In the genomic region with DNA sequence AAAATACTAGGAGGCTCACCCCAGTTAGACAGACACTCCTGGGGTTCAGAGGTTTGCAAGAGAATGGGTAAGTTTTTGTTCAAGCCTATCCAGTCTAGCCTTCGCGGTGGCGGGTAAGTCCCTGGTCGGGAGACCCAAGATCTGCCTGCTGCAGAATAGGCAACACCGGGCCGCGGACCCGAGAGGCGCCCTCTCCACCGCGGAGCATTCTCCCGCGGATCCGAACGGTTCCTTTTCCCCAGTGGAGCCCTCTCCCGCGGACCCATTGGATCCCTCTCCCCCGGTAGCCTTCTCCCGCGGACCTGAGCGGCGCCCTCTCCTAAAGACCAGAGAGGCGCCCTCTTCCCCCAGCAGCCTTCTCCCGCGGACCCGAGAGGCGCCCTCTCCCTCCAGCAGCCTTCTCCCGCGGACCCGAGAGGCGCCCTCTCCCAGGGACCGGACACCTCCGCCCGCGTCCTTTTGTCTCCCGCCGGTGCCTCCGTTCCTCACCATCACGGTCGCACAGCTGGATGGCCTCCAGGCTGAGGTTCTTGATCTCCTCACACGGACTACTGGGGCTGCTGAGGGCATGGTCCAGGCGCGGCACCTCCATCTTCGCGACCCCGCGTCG, we compare ENCODE assay signal across 9 mouse cellular contexts. TPM values are rescaled to one million over a fixed set of nuclear protein-coding genes. Genes with fewer than 3 reads are reported as not detected.
DNase-seq lines count a peak whose midpoint lies in the region; ATAC-seq lines count a peak whose summit lies in the region.
"Had no signal": no experiment of that assay in that cellular context is flagged by ENCODE, and none has a peak within 500 bp of the region (broad histone marks: within the 10 kb centered on the region; RNA-seq: fewer than 3 reads in every experiment).

No protein-coding gene starts in this region.

- WGBS in heart, embryonic 10.5 days, result under 1% methylated on average over 48 of the region's 48 CpGs
- under 1% methylated on average over 46 of the region's 48 CpGs for WGBS in kidney, embryonic 14.5 days

- peak; percentile 77 for DNase-seq in heart, embryonic 10.5 days (ENCODE audit: low spot score)
- no peak for DNase-seq in heart, postnatal 25 days (ENCODE audit: low spot score)
- DNase-seq in brain, adult 2 months (ENCODE audit: low read depth, low spot score), result peak; percentile 76
- peak; percentile 43 to 52 for DNase-seq in frontal cortex, postnatal 14 days (ENCODE audit: low spot score in 2 of 2)
- DNase-seq in liver, result peak; percentile 3
- DNase-seq in ovary, postnatal 14 days (ENCODE audit: low spot score), result peak; percentile 0

- peaks cover 20% of the 10 kb centered on the region for H3K4me1 ChIP-seq in heart, embryonic 10.5 days
- H3K4me1 ChIP-seq in kidney, embryonic 14.5 days (ENCODE audit: control insufficient read depth, insufficient read depth, low read length), result no peaks in the 10 kb centered on the region

- peak overlapping the region; percentile 73 for H3K4me2 ChIP-seq in kidney, embryonic 14.5 days (replicated peaks; ENCODE audit: low read depth, low read length)

- peaks cover 40% of the 10 kb centered on the region for H3K27me3 ChIP-seq in heart, embryonic 10.5 days (ENCODE audit: insufficient read depth, poor library complexity, severe bottlenecking)
- peaks cover 17% of the 10 kb centered on the region for H3K27me3 ChIP-seq in kidney, embryonic 14.5 days (ENCODE audit: control insufficient read depth, insufficient read depth, low read length)

- H3K27ac ChIP-seq in heart, embryonic 10.5 days, result no peak overlapping the region
- H3K27ac ChIP-seq in kidney, embryonic 14.5 days (ENCODE audit: low read depth, low read length), result no peak overlapping the region

- H3K9ac ChIP-seq in kidney, embryonic 14.5 days (ENCODE audit: low read depth, low read length), result peak overlapping the region; percentile 9; the same call in 1 of the 2 replicates

- intact Hi-C loops in heart, postnatal 25 days (cut with DNase I), result loop anchor here (10.0 kb wide), 1 partner anchor 626 kb away; no protein-coding TSS in a partner anchor

- peak; percentile 71 for ATAC-seq in kidney, embryonic 14.5 days (ENCODE audit: low FRiP score, low TSS enrichment)
- ATAC-seq in monocyte, adult 5-6 weeks (replicated peaks; ENCODE audit: insufficient number of reproducible peaks, low FRiP score, low TSS enrichment, poor library complexity, severe bottlenecking), result no peak

- no peaks in the 10 kb centered on the region for H3K36me3 ChIP-seq in heart, embryonic 10.5 days
- no peaks in the 10 kb centered on the region for H3K36me3 ChIP-seq in kidney, embryonic 14.5 days (ENCODE audit: control insufficient read depth, insufficient read depth, low read length)
- H3K36me3 ChIP-seq: G1E had no signal

- H3K9me3 ChIP-seq in heart, embryonic 10.5 days, result no peaks in the 10 kb centered on the region
- H3K9me3 ChIP-seq in kidney, embryonic 14.5 days (ENCODE audit: control insufficient read depth, low read length), result no peaks in the 10 kb centered on the region

- H3K4me3 ChIP-seq in heart, embryonic 10.5 days, result peak overlapping the region; percentile 81
- H3K4me3 ChIP-seq in kidney, embryonic 14.5 days (ENCODE audit: low read length), result peak overlapping the region; percentile 65

RNA-seq across cellular contexts. Expression of gene Phyhipl, which starts 57.1 kb away (rescaled TPM):
- polyA plus RNA-seq in heart, embryonic 10.5 days (2016; fragmentation: Nextera tagmentation; extraction: Ambion mirVana), result 0.67 and 2.3 TPM in 2 replicates
- total RNA-seq in heart, postnatal 25 days (2021), result not detected
- polyA plus RNA-seq in kidney, embryonic 14.5 days (2014; fragmentation: Nextera tagmentation; extraction: Ambion mirVana), result 9.9 and 16.1 TPM in 2 replicates
- not detected in 3 replicates for total RNA-seq in monocyte, adult 5-6 weeks (2017)
- polyA plus RNA-seq: G1E had no signal
